Mouse (Mus musculus): ENCODE results near the gene Cep63. TPM values are rescaled to one million over a fixed set of nuclear protein-coding genes. Genes with fewer than 3 reads are reported as not detected.

The Cep63 gene
- total RNA-seq, 4 experiments from 2014 or later = 18.9 to 20.0 (median 19.0) TPM

- no peak for DNase-seq (ENCODE audit: low spot score in 2 of 2)
These were observed 5.8 kb upstream of the Cep63 start for GRCm38 (mm10) chr9:102632173-102632572.

- DNase-seq (ENCODE audit: low spot score in 2 of 2) = no peak
These were observed 5.3 kb upstream of the Cep63 start for GRCm38 (mm10) chr9:102631589-102632147.

- no peak for DNase-seq (ENCODE audit: low spot score in 2 of 2)
These were observed 2.7 kb upstream of the Cep63 start for GRCm38 (mm10) chr9:102629052-102629451.

GRCm38 (mm10) chr9:102627442-102627841 is 1.1 kb upstream of the Cep63 start:
- DNase-seq (ENCODE audit: low spot score in 2 of 2) = no peak

- DNase-seq (ENCODE audit: low spot score in 2 of 2) = no peak
These were observed 498 bp upstream of the Cep63 start for GRCm38 (mm10) chr9:102626839-102627225.

DNA sequence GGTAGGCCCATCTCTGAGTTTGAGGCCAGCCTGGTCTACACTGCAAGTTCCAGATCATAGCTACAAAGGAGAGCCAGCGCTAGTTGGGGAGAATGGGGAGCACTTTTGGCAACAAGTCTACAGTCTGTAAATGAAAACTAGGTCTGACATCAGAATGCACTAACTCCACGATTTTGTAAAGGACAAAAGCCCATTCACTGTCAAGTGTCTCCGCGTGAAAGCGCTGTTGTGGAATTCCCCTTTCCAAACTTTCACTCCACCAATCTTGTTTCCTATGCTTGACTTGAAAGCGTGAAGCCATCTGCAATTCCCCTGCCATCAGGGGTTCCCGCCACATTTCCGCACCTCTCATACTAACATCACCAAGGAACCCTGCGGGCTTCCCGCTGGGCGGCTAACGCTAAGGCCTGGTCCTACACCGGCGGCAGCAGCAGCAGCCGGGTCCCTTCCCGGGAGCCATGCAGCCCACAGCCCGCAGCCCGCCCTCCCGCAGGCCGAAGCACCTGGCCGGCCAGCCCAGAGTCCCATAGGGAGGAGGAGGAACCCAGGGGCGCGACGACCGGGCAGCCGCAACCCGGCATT is 842 bp downstream of the Cep63 start:
- peak in 1 of 2 experiments; percentile 32 for DNase-seq (ENCODE audit: low spot score in 2 of 2)

- no peak for DNase-seq (ENCODE audit: low spot score in 2 of 2)
These were observed 2.8 kb downstream of the Cep63 start for GRCm38 (mm10) chr9:102623581-102623980.

- no peak for DNase-seq (ENCODE audit: low spot score in 2 of 2)
These were observed 3.5 kb downstream of the Cep63 start for GRCm38 (mm10) chr9:102622876-102623275.

- no peak for DNase-seq (ENCODE audit: low spot score in 2 of 2)
These were observed 4.0 kb downstream of the Cep63 start for GRCm38 (mm10) chr9:102622192-102622857.

GRCm38 (mm10) chr9:102621385-102621784 is 4.9 kb downstream of the Cep63 start:
- no peak for DNase-seq (ENCODE audit: low spot score in 2 of 2)

DNA sequence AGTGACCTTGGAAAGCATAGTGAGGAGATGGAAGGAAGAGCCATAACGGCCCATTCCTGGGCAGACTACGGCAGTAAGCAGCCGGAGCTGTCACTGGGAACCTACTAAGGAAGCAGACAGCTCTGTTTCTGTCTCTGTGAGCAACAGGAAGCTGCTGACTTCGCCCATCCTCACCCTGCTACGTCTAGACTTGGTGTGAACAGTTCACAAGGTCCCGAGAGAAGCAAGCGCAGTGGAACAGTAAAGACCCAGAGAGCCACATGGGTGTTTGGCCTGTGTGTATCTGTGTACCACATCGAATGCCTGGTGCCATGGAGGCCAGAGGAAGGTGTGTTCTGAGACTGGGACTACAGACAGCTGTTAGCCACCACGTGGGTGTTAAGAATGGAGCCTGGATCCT is 10.1 kb downstream of the Cep63 start:
- DNase-seq (ENCODE audit: low spot score in 2 of 2) = no peak

- no peak for DNase-seq (ENCODE audit: low spot score in 2 of 2)
These were observed 11.3 kb downstream of the Cep63 start for GRCm38 (mm10) chr9:102615071-102615470.

GRCm38 (mm10) chr9:102609221-102609620 is 17.1 kb downstream of the Cep63 start:
- no peak for DNase-seq (ENCODE audit: low spot score in 2 of 2)

DNA sequence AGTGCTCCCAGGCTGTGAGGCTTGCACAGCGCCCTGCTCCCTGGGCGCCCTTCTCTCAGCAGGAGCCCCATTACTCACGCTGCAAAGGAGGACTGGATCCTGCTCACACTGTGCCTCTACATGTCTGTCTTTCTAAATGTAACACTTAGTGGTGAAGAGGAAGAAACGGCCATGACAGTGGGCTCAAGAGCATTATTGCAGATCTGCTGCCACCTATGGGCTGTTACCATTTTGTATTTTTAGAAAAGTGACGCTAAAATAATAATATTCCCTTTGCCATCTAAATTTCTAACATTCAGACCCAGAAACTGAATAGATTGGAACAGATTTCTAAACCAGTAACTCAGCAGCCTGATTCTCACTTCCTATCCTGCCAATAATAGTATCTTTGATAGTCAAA is 18.9 kb downstream of the Cep63 start:
- DNase-seq (ENCODE audit: low spot score in 2 of 2) = no peak

- DNase-seq (ENCODE audit: low spot score in 2 of 2) = no peak
These were observed 21.2 kb downstream of the Cep63 start for GRCm38 (mm10) chr9:102605162-102605561.

GRCm38 (mm10) chr9:102601666-102602065 is 24.7 kb downstream of the Cep63 start:
- DNase-seq (ENCODE audit: low spot score in 2 of 2) = no peak

DNA sequence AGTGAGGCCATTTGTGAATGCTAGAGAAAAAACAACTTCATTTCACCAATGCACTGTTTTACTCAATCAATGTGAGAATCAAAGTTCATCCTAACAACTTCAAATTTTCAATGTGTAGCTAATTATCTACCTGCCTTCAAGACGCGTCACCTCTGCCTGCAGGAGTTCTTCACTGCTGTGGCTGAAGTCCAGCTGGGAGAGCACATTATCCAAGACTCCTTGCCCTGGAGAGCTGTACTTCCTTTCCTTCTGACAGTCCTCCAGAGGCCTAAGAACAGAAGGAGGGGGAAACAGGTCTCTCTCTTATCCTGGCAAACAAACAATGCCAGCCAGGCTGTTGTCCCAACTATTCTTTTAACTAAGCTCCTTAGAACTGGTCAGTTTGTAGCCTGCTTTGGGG is 25.1 kb downstream of the Cep63 start:
- DNase-seq (ENCODE audit: low spot score in 2 of 2) = no peak

DNA sequence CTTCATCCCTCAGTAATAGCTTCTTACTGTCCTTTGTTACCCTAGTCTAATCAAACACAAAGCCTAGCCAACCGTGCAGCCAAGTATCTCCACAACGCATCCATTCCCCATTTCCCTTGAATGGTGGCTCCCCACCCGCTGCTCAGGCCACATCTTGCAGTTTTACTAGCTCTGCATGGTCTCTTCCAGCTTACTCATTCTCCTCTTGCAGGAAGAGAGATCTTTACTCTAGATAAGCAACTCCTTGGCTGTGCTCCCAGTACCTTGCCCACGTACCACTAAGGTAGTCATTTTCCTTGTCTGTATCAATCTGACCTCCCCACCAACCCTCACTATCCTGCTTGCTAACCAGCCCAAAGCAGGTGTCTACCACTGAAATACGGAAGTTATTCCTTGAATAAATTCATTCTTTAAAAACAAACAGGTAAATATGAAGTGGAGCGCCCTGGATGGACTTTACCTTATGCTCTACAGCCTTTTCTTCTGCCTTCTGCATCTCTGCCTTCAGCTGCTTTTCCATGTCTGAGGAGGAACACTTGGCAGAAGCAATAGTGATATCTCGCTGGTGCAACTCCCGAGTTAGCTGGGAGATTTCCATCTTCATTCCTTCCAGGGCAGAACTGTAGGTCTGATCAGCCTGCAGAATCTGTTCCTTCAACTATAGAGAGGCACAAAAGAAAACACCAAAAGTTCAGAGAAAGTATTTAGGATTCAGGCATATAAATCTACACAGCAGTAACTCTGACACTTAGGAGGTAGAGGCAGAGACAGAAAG is 30.5 kb downstream of the Cep63 start:
- no peak for DNase-seq (ENCODE audit: low spot score in 2 of 2)

GRCm38 (mm10) chr9:102594667-102595393 is 31.5 kb downstream of the Cep63 start:
- no peak for DNase-seq (ENCODE audit: low spot score in 2 of 2)

- no peak for DNase-seq (ENCODE audit: low spot score in 2 of 2)
These were observed 39.0 kb downstream of the Cep63 start for GRCm38 (mm10) chr9:102587347-102587746.

DNA sequence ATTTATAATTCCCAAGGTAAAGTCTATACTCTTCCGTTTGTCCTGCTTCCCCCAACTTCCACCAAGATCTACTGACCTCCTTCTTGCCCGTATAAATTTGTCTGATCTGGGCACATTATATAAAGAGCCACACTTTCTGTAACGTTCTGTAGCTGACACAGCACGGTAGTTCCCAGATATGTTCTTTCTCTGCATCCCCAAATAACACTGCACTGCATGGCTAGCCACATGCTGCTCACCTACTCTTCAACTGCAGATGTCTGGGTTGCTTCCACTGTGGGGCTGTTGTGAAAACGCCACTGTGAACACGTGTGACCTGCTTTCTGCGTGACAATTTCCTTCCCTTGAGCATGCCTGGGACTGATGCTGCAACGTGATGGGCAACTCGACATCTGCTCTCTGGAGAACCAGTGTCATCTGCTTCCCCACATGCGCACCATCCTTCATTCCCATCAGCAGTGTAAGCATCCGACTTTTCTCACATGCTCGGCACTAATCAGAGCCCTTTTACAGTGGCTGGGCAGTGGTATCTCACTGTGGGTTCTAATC is 44.3 kb downstream of the Cep63 start:
- DNase-seq (ENCODE audit: low spot score in 2 of 2) = no peak
